Mouse (Mus musculus): Measurements from ENCODE around the gene Golph3l.

DNA sequence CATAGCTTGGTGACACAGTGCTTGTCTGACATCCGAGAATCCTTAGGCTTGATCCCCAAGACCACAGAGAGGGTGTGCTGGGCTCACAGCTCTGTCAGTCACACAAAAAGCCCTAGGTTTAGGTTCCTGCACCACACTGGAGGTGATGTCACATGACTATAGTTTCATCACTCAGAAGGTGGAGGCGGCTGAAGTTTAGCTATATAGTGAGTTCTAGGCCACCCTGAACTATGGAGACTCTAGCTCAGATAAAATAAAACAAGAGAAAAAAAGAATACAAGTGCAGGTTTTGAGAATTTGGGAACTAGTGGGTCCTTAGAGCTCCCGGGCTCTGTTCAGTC is 62.3 kb downstream of the Golph3l start:
- no peak for TF ChIP-seq CTCF (IDR thresholded peaks at IDR 0.05; ENCODE audit: borderline replicate concordance, insufficient read depth, low read length)
- no peak for TF ChIP-seq POLR2A (IDR thresholded peaks at IDR 0.05; ENCODE audit: low read depth, low read length)
